Mouse (Mus musculus) hindbrain, postnatal 0 days (tissue): ENCODE data around the gene Fam208b. TPM values are rescaled to one million over a fixed set of nuclear protein-coding genes. Genes with fewer than 3 reads are reported as not detected.

ENCODE experiments used
- ATAC-seq: fragments of 200-750 bp; cut with Nextera tagmentation; 2 replicates; pipeline ENCODE4 v1.8.0; 2017; ENCODE audit warnings: mild to moderate bottlenecking, moderate TSS enrichment, moderate library complexity
- DNase-seq: peaks from one replicate; pipeline ENCODE4 v3.0.0-alpha.2; 2015; ENCODE audit warnings: low spot score
- H3K27ac ChIP-seq: fragments of 300-500 bp; sonication (generic); 2 replicates; pipeline ENCODE4 v1.5.1; 2014; ENCODE audit warnings: mild to moderate bottlenecking
- H3K27me3 ChIP-seq: fragments of 300-500 bp; sonication (generic); 2 replicates; pipeline ENCODE4 v1.6.1; 2014; ENCODE audit warnings: low read length, mixed read lengths; ENCODE audit not compliant: insufficient read depth
- H3K36me3 ChIP-seq: fragments of 300-500 bp; sonication (generic); 2 replicates; pipeline ENCODE4 v1.6.1; 2014; ENCODE audit warnings: low read length, mixed read lengths; ENCODE audit not compliant: insufficient read depth
- H3K4me1 ChIP-seq: fragments of 300-500 bp; sonication (generic); 2 replicates; pipeline ENCODE4 v1.6.1; 2014; ENCODE audit warnings: antibody characterized with exemption, low read length, mixed read lengths; ENCODE audit not compliant: insufficient read depth
- H3K4me2 ChIP-seq: fragments of 300-500 bp; sonication (generic); 2 replicates; pipeline ENCODE4 v1.6.1; 2014; ENCODE audit warnings: low read depth, mild to moderate bottlenecking, low read length, moderate library complexity, mixed read lengths
- H3K4me3 ChIP-seq: fragments of 300-500 bp; sonication (generic); 2 replicates; pipeline ENCODE4 v1.5.1; 2014; ENCODE audit warnings: low read length
- H3K9ac ChIP-seq: fragments of 300-500 bp; sonication (generic); replicated peaks from 2 replicates; pipeline ENCODE4 v1.6.1; 2014; ENCODE audit warnings: mild to moderate bottlenecking, low read length, moderate library complexity, mixed read lengths
- H3K9me3 ChIP-seq: fragments of 300-500 bp; sonication (generic); 2 replicates; pipeline ENCODE4 v1.6.1; 2016; ENCODE audit warnings: low read length, mixed read lengths
- CTCF ChIP-seq: IDR thresholded peaks from 2 replicates; pipeline ENCODE4 v1.5.1; 2016; ENCODE audit warnings: antibody characterized with exemption, control low read depth, low read depth
- WGBS: fragments of 180-500 bp; shearing (Covaris S2); extraction: QIAGEN DNeasy Blood & Tissue Kit; methylation state at CpG from one replicate; pipeline ENCODE4 v1.1.7; 2014; 5-methylcytosine and 5-hydroxymethylcytosine counted together
- polyA plus RNA-seq: library from polyadenylated mRNA; unstranded; fragments of >200 nt; fragmentation: Nextera tagmentation; extraction: Ambion mirVana; gene quantifications from 2 replicates; pipeline ENCODE4 v1.2.1, GENCODE M21; 2015
- total RNA-seq: library from RNA; depleted of rRNA; stranded (reverse); fragments of >200 nt; gene quantifications from 2 replicates; pipeline ENCODE4 v1.2.3, GENCODE M21; 2014; rRNA removed

Gene Fam208b
- total RNA-seq: 25.4 and 36.7 TPM in 2 replicates
- polyA plus RNA-seq: 8.4 and 9.9 TPM in 2 replicates

GRCm38 (mm10) chr13:3610795-3611438, at the start of gene Fam208b:
TSS of gene Fam208b (minus strand) at chr13:3611108.
- DNase-seq (peak; percentile 100), ATAC-seq (peak; percentile 99)
- Histone ChIP-seq H3K27ac (peak within 1 kb of the TSS; percentile 92), H3K9me3 (no peaks in the 10 kb centered on the region), H3K27me3 (no peaks in the 10 kb centered on the region), H3K4me1 (no peaks in the 10 kb centered on the region), H3K36me3 (no peaks in the 10 kb centered on the region), H3K4me3 (peak within 1 kb of the TSS; percentile 91), H3K4me2 (peak within 1 kb of the TSS; percentile 80), H3K9ac (peak within 1 kb of the TSS; percentile 75)
- 0% methylated on average over 58 of the region's 58 CpGs for WGBS
- TF ChIP-seq CTCF: no peak; the same call in 1 of the 2 replicates

GRCm38 (mm10) chr13:3659163-3660160, 48.6 kb upstream of the Fam208b start:
- H3K4me1 ChIP-seq: no peaks in the 10 kb centered on the region
- no peaks in the 10 kb centered on the region for H3K36me3 ChIP-seq
- H3K4me3 ChIP-seq: no peak overlapping the region
- no peak overlapping the region for H3K27ac ChIP-seq
- no peak for ATAC-seq
- WGBS: 80% methylated on average over 16 of the region's 16 CpGs
- H3K9ac ChIP-seq: no peak overlapping the region
- H3K9me3 ChIP-seq: no peaks in the 10 kb centered on the region
- no peak overlapping the region for H3K4me2 ChIP-seq
- TF ChIP-seq CTCF: no peak
- no peaks in the 10 kb centered on the region for H3K27me3 ChIP-seq
- DNase-seq: no peak

- H3K4me2 ChIP-seq: no peak overlapping the region
- no peaks in the 10 kb centered on the region for H3K4me1 ChIP-seq
- no peaks in the 10 kb centered on the region for H3K9me3 ChIP-seq
- DNase-seq: no peak
- TF ChIP-seq CTCF: no peak
- no peak overlapping the region for H3K4me3 ChIP-seq
- H3K27ac ChIP-seq: no peak overlapping the region
- no peak overlapping the region for H3K9ac ChIP-seq
- H3K36me3 ChIP-seq: no peaks in the 10 kb centered on the region; the same call in 1 of the 2 replicates
- no peaks in the 10 kb centered on the region for H3K27me3 ChIP-seq
- 82% methylated on average over 2 of the region's 2 CpGs for WGBS
- no peak for ATAC-seq
Observed at GRCm38 (mm10) chr13:3654432-3654831, 43.5 kb upstream of the Fam208b start.

GRCm38 (mm10) chr13:3650569-3650968, 39.7 kb upstream of the Fam208b start:
- WGBS: 94% methylated on average over 4 of the region's 4 CpGs
- no peak for TF ChIP-seq CTCF
- Histone ChIP-seq H3K4me1 (no peaks in the 10 kb centered on the region), H3K4me3 (no peak overlapping the region), H3K9ac (no peak overlapping the region), H3K27me3 (no peaks in the 10 kb centered on the region), H3K9me3 (no peaks in the 10 kb centered on the region), H3K36me3 (no peaks in the 10 kb centered on the region; the same call in 1 of the 2 replicates), H3K27ac (no peak overlapping the region), H3K4me2 (no peak overlapping the region)
- ATAC-seq (no peak), DNase-seq (no peak)

GRCm38 (mm10) chr13:3646566-3646965, 35.7 kb upstream of the Fam208b start:
- Histone ChIP-seq H3K4me3 (no peak overlapping the region), H3K9me3 (no peaks in the 10 kb centered on the region), H3K9ac (no peak overlapping the region), H3K4me2 (no peak overlapping the region), H3K27me3 (no peaks in the 10 kb centered on the region), H3K36me3 (no peaks in the 10 kb centered on the region; the same call in 1 of the 2 replicates), H3K4me1 (no peaks in the 10 kb centered on the region), H3K27ac (no peak overlapping the region)
- DNase-seq (no peak), ATAC-seq (no peak)
- TF ChIP-seq CTCF: no peak
- 81% methylated on average over 7 of the region's 7 CpGs for WGBS

GRCm38 (mm10) chr13:3645919-3646318, 35.0 kb upstream of the Fam208b start:
- WGBS: 82% methylated on average over 3 of the region's 3 CpGs
- Histone ChIP-seq H3K4me2 (no peak overlapping the region), H3K36me3 (no peaks in the 10 kb centered on the region; the same call in 1 of the 2 replicates), H3K4me3 (no peak overlapping the region), H3K9ac (no peak overlapping the region), H3K27me3 (no peaks in the 10 kb centered on the region), H3K9me3 (no peaks in the 10 kb centered on the region), H3K27ac (no peak overlapping the region), H3K4me1 (no peaks in the 10 kb centered on the region)
- DNase-seq: no peak
- no peak for ATAC-seq
- TF ChIP-seq CTCF: no peak
